Mouse (Mus musculus) liver, postnatal 0 days (tissue): ENCODE measurements around the gene Zmynd10.

Experiments used
- CTCF ChIP-seq: sonication (generic); IDR thresholded peaks from 2 replicates; pipeline ENCODE4 v1.5.1; 2016; ENCODE audit warnings: antibody characterized with exemption, low read depth
- EP300 ChIP-seq: IDR thresholded peaks from 2 replicates; pipeline ENCODE4 v1.6.1; 2016; ENCODE audit warnings: antibody characterized with exemption, low read depth, mild to moderate bottlenecking

DNA sequence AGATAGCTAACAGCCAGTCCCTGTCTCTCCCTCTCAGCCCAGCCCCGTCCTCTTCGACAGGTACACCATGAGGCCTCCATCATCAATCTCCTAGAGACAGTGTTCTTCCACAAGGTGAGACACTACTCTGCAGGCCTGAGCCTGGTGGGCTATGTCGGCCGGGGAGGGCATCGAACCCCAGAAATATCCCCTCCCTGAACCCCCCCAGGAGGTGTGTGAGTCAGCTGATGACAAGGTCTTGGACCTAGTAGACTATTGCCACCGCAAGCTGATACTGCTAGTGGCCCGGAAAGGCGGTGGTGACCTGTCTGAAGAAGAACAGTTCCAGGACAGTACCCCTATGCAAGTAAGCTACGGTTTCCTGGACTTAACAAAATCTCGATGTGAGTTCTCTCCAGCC, 1.7 kb downstream of the Zmynd10 start:
- TF ChIP-seq CTCF (no peak), EP300 (no peak)
